ENCODE assay signal across 23 mouse cellular contexts in genomic region chr4:134592442-134592841, GRCm38 (mm10). TPM values are rescaled to one million over a fixed set of nuclear protein-coding genes. Genes with fewer than 3 reads are reported as not detected.
DNase-seq lines count a peak whose midpoint lies in the region; ATAC-seq lines count a peak whose summit lies in the region.
"Had no signal": no experiment of that assay in that cellular context is flagged by ENCODE, and none has a peak within 500 bp of the region (broad histone marks: within the 10 kb centered on the region; RNA-seq: fewer than 3 reads in every experiment).

No protein-coding gene starts in this region.

- no peak overlapping the region for H3K4me3 ChIP-seq in forebrain, embryonic 15.5 days
- H3K4me3 ChIP-seq in forebrain, embryonic 12.5 days (replicated peaks): no peak overlapping the region
- no peak overlapping the region for H3K4me3 ChIP-seq in hindbrain, embryonic 16.5 days (ENCODE audit: low read length)
- H3K4me3 ChIP-seq in hindbrain, embryonic 11.5 days (ENCODE audit: low read depth, low read length): no peak overlapping the region
- no peak overlapping the region for H3K4me3 ChIP-seq in neural tube, embryonic 13.5 days
- H3K4me3 ChIP-seq in neural tube, embryonic 15.5 days (replicated peaks): no peak overlapping the region
- no peak overlapping the region for H3K4me3 ChIP-seq in midbrain, embryonic 15.5 days
- H3K4me3 ChIP-seq: forebrain, embryonic 13.5 days; heart, embryonic 12.5 days; left cerebral cortex, adult 2 months; liver, embryonic 15.5 days; lung, embryonic 15.5 days; myocyte had no signal

- H3K36me3 ChIP-seq in forebrain, embryonic 15.5 days: no peaks in the 10 kb centered on the region
- no peaks in the 10 kb centered on the region for H3K36me3 ChIP-seq in forebrain, embryonic 12.5 days (replicated peaks)
- no peaks in the 10 kb centered on the region for H3K36me3 ChIP-seq in hindbrain, embryonic 16.5 days (ENCODE audit: control insufficient read depth, insufficient read depth, low read length)
- H3K36me3 ChIP-seq in hindbrain, embryonic 11.5 days (ENCODE audit: control insufficient read depth, insufficient read depth, low read length): no peaks in the 10 kb centered on the region
- H3K36me3 ChIP-seq in neural tube, embryonic 13.5 days: no peaks in the 10 kb centered on the region
- H3K36me3 ChIP-seq in neural tube, embryonic 15.5 days: no peaks in the 10 kb centered on the region
- H3K36me3 ChIP-seq in midbrain, embryonic 15.5 days (replicated peaks): no peaks in the 10 kb centered on the region
- H3K36me3 ChIP-seq: liver, embryonic 15.5 days; lung, embryonic 15.5 days had no signal

- 0 out of 2 replicates have a peak overlapping the region, but pooled peaks have one; percentile 77 for H3K27ac ChIP-seq in forebrain, embryonic 15.5 days (replicated peaks)
- H3K27ac ChIP-seq in forebrain, embryonic 12.5 days: no peak overlapping the region
- H3K27ac ChIP-seq in hindbrain, embryonic 16.5 days (ENCODE audit: low read depth, low read length): peak overlapping the region; percentile 81; the same call in 1 of the 2 replicates
- H3K27ac ChIP-seq in hindbrain, embryonic 11.5 days (ENCODE audit: low read depth, low read length): no peak overlapping the region
- peak overlapping the region; percentile 80 for H3K27ac ChIP-seq in neural tube, embryonic 13.5 days (replicated peaks)
- H3K27ac ChIP-seq in neural tube, embryonic 15.5 days (replicated peaks): peak overlapping the region; percentile 61; the same call in 1 of the 2 replicates
- H3K27ac ChIP-seq in midbrain, embryonic 15.5 days: no peak overlapping the region
- H3K27ac ChIP-seq: left cerebral cortex, adult 2 months; liver, embryonic 15.5 days; lung, embryonic 15.5 days; macrophage had no signal

- ATAC-seq in forebrain, embryonic 15.5 days (replicated peaks): no peak
- ATAC-seq in forebrain, embryonic 12.5 days (ENCODE audit: low FRiP score): no peak
- ATAC-seq in hindbrain, embryonic 16.5 days: no peak
- ATAC-seq in hindbrain, embryonic 11.5 days (ENCODE audit: low FRiP score): no peak
- ATAC-seq in neural tube, embryonic 13.5 days (ENCODE audit: low read depth): no peak
- no peak for ATAC-seq in neural tube, embryonic 15.5 days (ENCODE audit: low FRiP score)
- ATAC-seq in midbrain, embryonic 15.5 days (replicated peaks): no peak
- ATAC-seq: inflammation-experienced regulatory T-cells, adult 6 months had no signal

- no peaks in the 10 kb centered on the region for H3K27me3 ChIP-seq in forebrain, embryonic 15.5 days
- no peaks in the 10 kb centered on the region for H3K27me3 ChIP-seq in forebrain, embryonic 12.5 days
- no peaks in the 10 kb centered on the region for H3K27me3 ChIP-seq in hindbrain, embryonic 16.5 days (replicated peaks; ENCODE audit: control insufficient read depth, insufficient read depth, low read length)
- 0 out of 2 replicates have a peak, but pooled peaks cover 2% of the 10 kb centered on the region for H3K27me3 ChIP-seq in hindbrain, embryonic 11.5 days (ENCODE audit: control insufficient read depth, insufficient read depth, low read length)
- no peaks in the 10 kb centered on the region for H3K27me3 ChIP-seq in neural tube, embryonic 13.5 days
- H3K27me3 ChIP-seq in neural tube, embryonic 15.5 days (replicated peaks): no peaks in the 10 kb centered on the region
- H3K27me3 ChIP-seq in midbrain, embryonic 15.5 days (replicated peaks): no peaks in the 10 kb centered on the region
- H3K27me3 ChIP-seq: forebrain, embryonic 13.5 days; heart, embryonic 12.5 days; liver, embryonic 15.5 days; lung, embryonic 15.5 days had no signal

- H3K9ac ChIP-seq in forebrain, embryonic 15.5 days (replicated peaks): no peak overlapping the region
- no peak overlapping the region for H3K9ac ChIP-seq in forebrain, embryonic 12.5 days
- no peak overlapping the region for H3K9ac ChIP-seq in hindbrain, embryonic 16.5 days (ENCODE audit: low read depth, low read length)
- H3K9ac ChIP-seq in hindbrain, embryonic 11.5 days (ENCODE audit: low read depth, low read length): no peak overlapping the region
- H3K9ac ChIP-seq in neural tube, embryonic 13.5 days: no peak overlapping the region
- H3K9ac ChIP-seq in neural tube, embryonic 15.5 days (replicated peaks): no peak overlapping the region
- no peak overlapping the region for H3K9ac ChIP-seq in midbrain, embryonic 15.5 days
- H3K9ac ChIP-seq: liver, embryonic 15.5 days; lung, embryonic 15.5 days had no signal

- H3K9me3 ChIP-seq in forebrain, embryonic 15.5 days: no peaks in the 10 kb centered on the region
- no peaks in the 10 kb centered on the region for H3K9me3 ChIP-seq in forebrain, embryonic 12.5 days
- no peaks in the 10 kb centered on the region for H3K9me3 ChIP-seq in hindbrain, embryonic 16.5 days (ENCODE audit: control insufficient read depth, low read length)
- H3K9me3 ChIP-seq in hindbrain, embryonic 11.5 days (ENCODE audit: control insufficient read depth, low read length): no peaks in the 10 kb centered on the region
- H3K9me3 ChIP-seq in neural tube, embryonic 13.5 days: no peaks in the 10 kb centered on the region
- no peaks in the 10 kb centered on the region for H3K9me3 ChIP-seq in neural tube, embryonic 15.5 days (replicated peaks)
- no peaks in the 10 kb centered on the region for H3K9me3 ChIP-seq in midbrain, embryonic 15.5 days
- H3K9me3 ChIP-seq: forebrain, embryonic 13.5 days; liver, embryonic 15.5 days; lung, embryonic 15.5 days had no signal

- no peak for DNase-seq in hindbrain, embryonic 11.5 days (ENCODE audit: low spot score)
- no peak for DNase-seq in neural tube, embryonic 10.5 days (ENCODE audit: extremely low spot score, low spot score)
- DNase-seq: adrenal gland, adult 2 months; B cell, adult 2 months; cerebellum, adult 8-10 months; gastrocnemius, postnatal 25 days; heart, adult 18-20 months; liver; thymus, postnatal 14 days had no signal

- H3K4me1 ChIP-seq in forebrain, embryonic 15.5 days: peaks cover 21% of the 10 kb centered on the region
- peaks cover 8% of the 10 kb centered on the region for H3K4me1 ChIP-seq in forebrain, embryonic 12.5 days
- peaks cover 22% of the 10 kb centered on the region for H3K4me1 ChIP-seq in hindbrain, embryonic 16.5 days (ENCODE audit: control insufficient read depth, insufficient read depth, low read depth, low read length)
- no peaks in the 10 kb centered on the region; the same call in 1 of the 2 replicates for H3K4me1 ChIP-seq in hindbrain, embryonic 11.5 days (replicated peaks; ENCODE audit: control insufficient read depth, insufficient read depth, low read length)
- peaks cover 44% of the 10 kb centered on the region for H3K4me1 ChIP-seq in neural tube, embryonic 13.5 days (replicated peaks)
- H3K4me1 ChIP-seq in neural tube, embryonic 15.5 days: peaks cover 34% of the 10 kb centered on the region
- H3K4me1 ChIP-seq in midbrain, embryonic 15.5 days: peaks cover 21% of the 10 kb centered on the region

- no peak overlapping the region for H3K4me2 ChIP-seq in forebrain, embryonic 15.5 days (replicated peaks)
- H3K4me2 ChIP-seq in forebrain, embryonic 12.5 days: no peak overlapping the region
- no peak overlapping the region for H3K4me2 ChIP-seq in hindbrain, embryonic 16.5 days (ENCODE audit: low read length)
- H3K4me2 ChIP-seq in hindbrain, embryonic 11.5 days (replicated peaks; ENCODE audit: low read depth, low read length): no peak overlapping the region
- H3K4me2 ChIP-seq in neural tube, embryonic 13.5 days: no peak overlapping the region
- no peak overlapping the region for H3K4me2 ChIP-seq in neural tube, embryonic 15.5 days
- no peak overlapping the region for H3K4me2 ChIP-seq in midbrain, embryonic 15.5 days
- H3K4me2 ChIP-seq: heart, embryonic 12.5 days; liver, embryonic 15.5 days; lung, embryonic 15.5 days had no signal

- WGBS in forebrain, embryonic 15.5 days: 75% methylated on average over 4 of the region's 4 CpGs
- WGBS in forebrain, embryonic 12.5 days: 78% methylated on average over 4 of the region's 4 CpGs
- WGBS in hindbrain, embryonic 16.5 days: 71% methylated on average over 4 of the region's 4 CpGs
- 82% methylated on average over 4 of the region's 4 CpGs for WGBS in hindbrain, embryonic 11.5 days
- 37% methylated on average over 4 of the region's 4 CpGs for WGBS in neural tube, embryonic 13.5 days
- 43% methylated on average over 4 of the region's 4 CpGs for WGBS in neural tube, embryonic 15.5 days
- WGBS in midbrain, embryonic 15.5 days: 83% methylated on average over 4 of the region's 4 CpGs

RNA-seq across cellular contexts. Expression of gene Selenon, which starts 40.5 kb away (rescaled TPM):
- polyA plus RNA-seq in forebrain, embryonic 15.5 days (2015; fragmentation: Nextera tagmentation; extraction: Ambion mirVana): 11.8 and 27.5 TPM in 2 replicates
- polyA plus RNA-seq in forebrain, embryonic 12.5 days (2016; fragmentation: Nextera tagmentation; extraction: Ambion mirVana): 9.3 and 14.8 TPM in 2 replicates
- 6.7 and 7.0 TPM in 2 replicates for polyA plus RNA-seq in hindbrain, embryonic 16.5 days (2015; fragmentation: Nextera tagmentation; extraction: Ambion mirVana)
- 16.7 and 22.7 TPM in 2 replicates for polyA plus RNA-seq in hindbrain, embryonic 11.5 days (2014; fragmentation: Nextera tagmentation; extraction: Ambion mirVana)
- 11.3 and 17.1 TPM in 2 replicates for polyA plus RNA-seq in neural tube, embryonic 13.5 days (2015; fragmentation: Nextera tagmentation; extraction: Ambion mirVana)
- 8.4 and 19.4 TPM in 2 replicates for polyA plus RNA-seq in neural tube, embryonic 15.5 days (2015; fragmentation: Nextera tagmentation; extraction: Ambion mirVana)
- polyA plus RNA-seq in midbrain, embryonic 15.5 days (2015; fragmentation: Nextera tagmentation; extraction: Ambion mirVana): 28.3 and 35.6 TPM in 2 replicates

RNA-seq across cellular contexts. Expression of gene Mtfr1l, which starts 57.3 kb away (rescaled TPM):
- 157 and 161 TPM in 2 replicates for polyA plus RNA-seq in forebrain, embryonic 15.5 days (2015; fragmentation: Nextera tagmentation; extraction: Ambion mirVana)
- polyA plus RNA-seq in forebrain, embryonic 12.5 days (2016; fragmentation: Nextera tagmentation; extraction: Ambion mirVana): 125 and 129 TPM in 2 replicates
- polyA plus RNA-seq in hindbrain, embryonic 16.5 days (2015; fragmentation: Nextera tagmentation; extraction: Ambion mirVana): 176 and 182 TPM in 2 replicates
- polyA plus RNA-seq in hindbrain, embryonic 11.5 days (2014; fragmentation: Nextera tagmentation; extraction: Ambion mirVana): 136 and 138 TPM in 2 replicates
- 165 and 172 TPM in 2 replicates for polyA plus RNA-seq in neural tube, embryonic 13.5 days (2015; fragmentation: Nextera tagmentation; extraction: Ambion mirVana)
- 166 and 177 TPM in 2 replicates for polyA plus RNA-seq in neural tube, embryonic 15.5 days (2015; fragmentation: Nextera tagmentation; extraction: Ambion mirVana)
- 164 and 173 TPM in 2 replicates for polyA plus RNA-seq in midbrain, embryonic 15.5 days (2015; fragmentation: Nextera tagmentation; extraction: Ambion mirVana)

Comparison
In these comparisons a context has a peak if more than half of its experiments do, and no peak if none do; other contexts are left out.
1. H3K27ac ChIP-seq: peak in forebrain, embryonic 15.5 days (single experiment), hindbrain, embryonic 16.5 days (single experiment), neural tube, embryonic 13.5 days (single experiment) and neural tube, embryonic 15.5 days (single experiment); none in forebrain, embryonic 12.5 days (single experiment), hindbrain, embryonic 11.5 days (single experiment) and midbrain, embryonic 15.5 days (single experiment).